Mouse (Mus musculus) layer of hippocampus, adult 6 months (tissue): ENCODE results near the gene Vmn1r219. TPM values are rescaled to one million over a fixed set of nuclear protein-coding genes. Genes with fewer than 3 reads are reported as not detected.

Source experiments
- long read RNA-seq, 2 experiments: library from polyadenylated mRNA; unstranded; transcript quantifications; one replicate each; pipeline ENCODE4 v2.0.0; 2019 to 2020
- polyA plus RNA-seq: library from polyadenylated mRNA; unstranded; fragments of <200 nt; fragmentation: Nextera tagmentation; gene quantifications from 2 replicates; pipeline ENCODE4 v1.2.3, GENCODE M21; 2021

The Vmn1r219 gene
- polyA plus RNA-seq = not detected in 2 replicates
- long read RNA-seq, experiment 1 = 0 reads
- long read RNA-seq, experiment 2 = 0 reads

DNA sequence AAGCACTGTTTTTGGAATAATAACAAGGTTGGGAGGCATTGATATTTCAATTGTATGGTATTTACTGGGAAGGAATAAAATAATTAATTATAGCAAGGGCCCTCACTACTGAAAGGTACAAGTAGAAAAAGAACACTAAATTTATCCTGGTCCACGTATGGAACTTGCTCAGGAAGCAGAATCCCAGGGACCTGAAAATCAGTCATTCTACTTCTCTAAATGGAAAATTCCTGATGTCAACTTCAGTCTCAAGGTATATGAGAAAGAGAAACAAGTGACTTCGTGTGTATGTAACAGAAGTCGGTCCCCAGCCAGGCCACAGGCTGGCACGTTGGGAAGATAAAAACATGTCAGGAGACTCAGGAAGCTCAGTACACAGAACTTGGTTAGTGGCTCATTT lies at the start of gene Vmn1r219:
Vmn1r219 (plus strand) TSS at position 301 of the 400 bp plus-strand sequence.

DNA sequence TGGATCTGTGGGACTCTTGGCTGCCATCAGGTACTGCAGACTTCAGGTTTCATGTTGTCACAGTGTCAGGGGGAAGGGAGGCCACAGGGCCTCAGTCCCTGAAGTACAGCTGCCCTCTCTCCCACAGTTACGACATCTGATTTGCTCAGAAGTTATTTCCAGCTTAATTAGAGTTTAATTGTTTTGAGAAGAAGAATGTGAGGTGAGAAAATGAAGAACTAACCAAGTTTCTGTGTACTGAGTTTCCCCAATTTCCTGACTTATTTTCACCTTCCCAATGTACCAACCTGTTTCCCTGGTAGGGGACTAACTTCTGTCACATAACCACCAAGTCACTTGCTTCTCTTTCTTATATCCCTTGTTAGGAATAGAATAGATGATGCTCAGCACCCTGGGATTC lies 41.0 kb upstream of the Vmn1r219 start, which contains the start of gene Vmn1r217:
Vmn1r217 (minus strand) TSS at position 101 of the 400 bp plus-strand sequence.

DNA sequence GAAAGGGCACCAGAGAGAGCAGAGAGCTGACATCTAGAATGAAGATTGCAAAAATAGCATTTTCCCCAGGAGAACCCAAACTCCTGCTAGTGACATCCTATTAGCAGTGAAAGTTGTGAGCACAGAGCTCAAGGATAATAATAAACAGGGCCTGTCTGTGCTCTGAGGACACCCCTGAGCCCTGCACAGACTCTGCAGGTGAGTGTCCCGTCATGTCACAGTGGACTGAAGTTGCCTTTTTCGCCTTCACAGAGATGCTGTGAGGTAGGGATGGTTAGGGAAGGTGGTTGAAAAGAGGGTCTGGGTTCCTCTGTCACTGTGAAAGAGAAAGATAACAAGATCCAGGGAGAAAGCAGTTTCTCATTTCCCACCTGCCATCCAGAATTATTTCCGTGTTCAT lies 26.0 kb upstream of the Vmn1r219 start, which contains the start of gene Vmn1r218:
Vmn1r218 (plus strand) TSS at position 57 of the 400 bp plus-strand sequence.

DNA sequence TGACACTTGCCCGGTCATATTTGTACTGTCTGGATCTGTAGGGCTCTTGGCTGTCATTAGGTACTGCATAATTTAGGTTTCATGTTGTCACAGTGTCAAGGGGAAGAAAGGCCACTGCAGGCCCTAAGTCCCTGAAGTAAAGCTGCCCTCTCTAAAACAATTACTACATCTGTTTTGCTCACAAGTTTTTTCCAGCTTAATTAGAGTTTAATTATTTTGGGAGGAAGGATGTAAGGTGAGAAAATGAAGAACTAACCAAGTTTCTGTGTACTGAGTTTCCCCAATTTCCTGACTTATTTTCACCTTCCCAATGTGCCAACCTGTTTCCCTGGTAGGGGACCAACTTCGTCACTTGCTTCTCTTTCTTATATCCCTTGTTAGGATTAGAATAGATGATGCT lies 28.8 kb downstream of the Vmn1r219 start, which contains the start of gene Vmn1r220:
Vmn1r220 (minus strand) TSS at position 101 of the 400 bp plus-strand sequence.

GRCm38 (mm10) chr13:23213827-23214226 lies 54.7 kb downstream of the Vmn1r219 start, which contains the start of gene Vmn1r221:
Gene Vmn1r221, plus strand, starts transcription at chr13:23214127.

Other genes starting within 250 kb of the Vmn1r219 start
- gene Vmn1r213, start 151.7 kb upstream of the Vmn1r219 start, polyA plus RNA-seq = not detected in 2 replicates
- not detected in 2 replicates for gene Vmn1r214, start 128.9 kb upstream of the Vmn1r219 start, polyA plus RNA-seq
- gene Vmn1r215, start 91.3 kb upstream of the Vmn1r219 start, polyA plus RNA-seq = not detected in 2 replicates
- not detected in 2 replicates for gene Vmn1r217, start 41.1 kb upstream of the Vmn1r219 start, polyA plus RNA-seq
- gene Vmn1r218, start 26.2 kb upstream of the Vmn1r219 start, polyA plus RNA-seq = not detected in 2 replicates
- not detected in 2 replicates for gene Vmn1r220, start 28.7 kb downstream of the Vmn1r219 start, polyA plus RNA-seq
- not detected in 2 replicates for gene Vmn1r221, start 54.8 kb downstream of the Vmn1r219 start, polyA plus RNA-seq
- gene Vmn1r222, start 76.6 kb downstream of the Vmn1r219 start, polyA plus RNA-seq = not detected in 2 replicates
- gene Vmn1r223, start 87.8 kb downstream of the Vmn1r219 start, polyA plus RNA-seq = not detected in 2 replicates
- gene Zfp322a, start 209.9 kb downstream of the Vmn1r219 start, polyA plus RNA-seq = 11.8 and 14.7 TPM in 2 replicates